Mouse (Mus musculus) kidney, embryonic 15.5 days (tissue): ENCODE measurements around the gene Gpsm2. TPM values are rescaled to one million over a fixed set of nuclear protein-coding genes. Genes with fewer than 3 reads are reported as not detected.
"Not testable (repeated sequence)": the region's sequence is repeated elsewhere in the genome, so short reads cannot be mapped to it uniquely, and the experiment has no call there.

ENCODE experiments used
- ATAC-seq: fragments of 200-750 bp; cut with Nextera tagmentation; replicated peaks from 2 replicates; pipeline ENCODE4 v1.8.0; 2017; ENCODE audit warnings: moderate TSS enrichment; ENCODE audit not compliant: low FRiP score
- H3K27ac ChIP-seq: fragments of 300-500 bp; sonication (generic); 2 replicates; pipeline ENCODE4 v1.5.1; 2015; ENCODE audit warnings: mild to moderate bottlenecking, inconsistent platforms
- H3K27me3 ChIP-seq: fragments of 300-500 bp; sonication (generic); 2 replicates; pipeline ENCODE4 v1.6.1; 2015; ENCODE audit warnings: inconsistent platforms
- H3K36me3 ChIP-seq: fragments of 300-500 bp; sonication (generic); 2 replicates; pipeline ENCODE4 v1.6.1; 2015; ENCODE audit warnings: inconsistent platforms
- H3K4me1 ChIP-seq: fragments of 300-500 bp; sonication (generic); 2 replicates; pipeline ENCODE4 v1.6.1; 2015; ENCODE audit warnings: inconsistent platforms
- H3K4me2 ChIP-seq: fragments of 300-500 bp; sonication (generic); 2 replicates; pipeline ENCODE4 v1.6.1; 2015; ENCODE audit warnings: moderate library complexity, mild to moderate bottlenecking, inconsistent platforms
- H3K4me3 ChIP-seq: fragments of 300-500 bp; sonication (generic); replicated peaks from 2 replicates; pipeline ENCODE4 v1.5.1; 2015; ENCODE audit warnings: mild to moderate bottlenecking, inconsistent platforms
- H3K9ac ChIP-seq: fragments of 300-500 bp; sonication (generic); 2 replicates; pipeline ENCODE4 v1.6.1; 2015; ENCODE audit warnings: mild to moderate bottlenecking, inconsistent platforms
- H3K9me3 ChIP-seq: fragments of 300-500 bp; sonication (generic); replicated peaks from 2 replicates; pipeline ENCODE4 v1.6.1; 2016; ENCODE audit warnings: inconsistent platforms
- WGBS: fragments of 180-500 bp; shearing (Covaris S2); methylation state at CpG from one replicate; pipeline ENCODE4 v1.1.7; 2015; ENCODE audit warnings: mixed read lengths; 5-methylcytosine and 5-hydroxymethylcytosine counted together
- polyA plus RNA-seq: library from polyadenylated mRNA; unstranded; fragments of >200 nt; fragmentation: Nextera tagmentation; extraction: Ambion mirVana; gene quantifications from 2 replicates; pipeline ENCODE4 v1.2.1, GENCODE M21; 2015

The Gpsm2 gene
- polyA plus RNA-seq, 1 experiment from 2014 or later: 45.1 TPM

DNA sequence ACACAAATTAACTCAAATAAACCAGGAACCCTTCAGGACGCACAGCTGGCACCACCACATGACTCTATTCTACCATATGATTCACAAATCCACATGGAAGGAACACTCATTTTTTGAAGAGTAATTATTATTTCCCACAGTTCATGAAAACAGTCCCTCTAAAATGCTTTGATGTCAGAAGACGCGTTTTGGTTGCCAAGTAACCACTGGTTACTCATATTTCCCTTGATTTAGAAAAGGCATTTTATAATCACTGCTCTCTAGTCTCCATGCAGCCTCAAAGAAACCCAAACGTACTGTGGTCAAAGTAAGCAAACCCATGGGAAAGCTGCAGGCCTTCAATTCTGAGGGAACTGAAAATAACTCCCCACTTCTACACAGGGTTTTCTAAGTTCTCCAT, 32.1 kb downstream of the Gpsm2 start:
- 83% methylated on average over 4 of the region's 4 CpGs for WGBS
- H3K9me3 ChIP-seq: no peaks in the 10 kb centered on the region
- ATAC-seq: no peak
- no peaks in the 10 kb centered on the region for H3K4me1 ChIP-seq
- H3K9ac ChIP-seq: no peak overlapping the region
- peaks cover 61% of the 10 kb centered on the region for H3K36me3 ChIP-seq
- H3K4me3 ChIP-seq: no peak overlapping the region
- no peak overlapping the region for H3K27ac ChIP-seq
- no peaks in the 10 kb centered on the region for H3K27me3 ChIP-seq
- H3K4me2 ChIP-seq: no peak overlapping the region

DNA sequence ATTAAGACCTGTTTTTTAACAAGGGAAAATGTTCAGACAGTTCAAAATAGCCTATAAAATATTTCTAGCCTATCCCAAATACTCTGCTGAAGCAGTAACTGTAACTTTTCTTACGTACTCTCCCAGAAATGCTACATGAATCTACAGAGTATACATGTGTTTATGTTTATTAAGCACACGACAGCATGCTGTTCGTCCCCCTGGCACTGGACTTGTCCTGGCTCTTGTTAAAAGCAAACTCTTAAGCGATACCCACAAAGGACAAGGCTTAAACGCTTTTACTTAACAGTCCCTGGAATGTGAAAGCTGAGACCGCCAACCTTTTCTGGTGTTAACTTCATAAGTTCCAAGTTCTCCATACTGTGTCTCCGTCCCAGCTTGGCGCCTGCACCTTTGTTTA, 32.7 kb downstream of the Gpsm2 start:
- H3K27me3 ChIP-seq: no peaks in the 10 kb centered on the region
- H3K4me1 ChIP-seq: no peaks in the 10 kb centered on the region
- ATAC-seq: no peak
- H3K9ac ChIP-seq: no peak overlapping the region
- H3K9me3 ChIP-seq: no peaks in the 10 kb centered on the region
- no peak overlapping the region for H3K4me2 ChIP-seq
- H3K27ac ChIP-seq: no peak overlapping the region
- no peak overlapping the region for H3K4me3 ChIP-seq
- H3K36me3 ChIP-seq: peaks cover 58% of the 10 kb centered on the region
- 88% methylated on average over 8 of the region's 8 CpGs for WGBS

- peaks cover 58% of the 10 kb centered on the region for H3K36me3 ChIP-seq
- H3K4me1 ChIP-seq: no peaks in the 10 kb centered on the region
- H3K27ac ChIP-seq: no peak overlapping the region
- no peak overlapping the region for H3K4me2 ChIP-seq
- no peak overlapping the region for H3K9ac ChIP-seq
- ATAC-seq: no peak
- 83% methylated on average over 6 of the region's 6 CpGs for WGBS
- H3K27me3 ChIP-seq: no peaks in the 10 kb centered on the region
- H3K4me3 ChIP-seq: no peak overlapping the region
- no peaks in the 10 kb centered on the region for H3K9me3 ChIP-seq
Observed at GRCm38 (mm10) chr3:108689015-108689441, 33.1 kb downstream of the Gpsm2 start.

GRCm38 (mm10) chr3:108685701-108686100, 36.4 kb downstream of the Gpsm2 start:
- Histone ChIP-seq H3K9ac (no peak overlapping the region), H3K4me3 (no peak overlapping the region), H3K4me2 (no peak overlapping the region), H3K9me3 (no peaks in the 10 kb centered on the region), H3K27me3 (no peaks in the 10 kb centered on the region), H3K27ac (no peak overlapping the region), H3K36me3 (peaks cover 80% of the 10 kb centered on the region), H3K4me1 (no peaks in the 10 kb centered on the region)
- 92% methylated on average over 7 of the region's 7 CpGs for WGBS
- no peak for ATAC-seq

GRCm38 (mm10) chr3:108683597-108683996, 38.5 kb downstream of the Gpsm2 start:
- H3K4me2 ChIP-seq, ATAC-seq, H3K27me3 ChIP-seq, H3K4me3 ChIP-seq, H3K9me3 ChIP-seq, H3K27ac ChIP-seq, H3K4me1 ChIP-seq, H3K9ac ChIP-seq: not testable (repeated sequence)
- H3K36me3 ChIP-seq: peaks cover 90% of the 10 kb centered on the region
- 95% methylated on average over 5 of the region's 5 CpGs for WGBS

GRCm38 (mm10) chr3:108681004-108681403, 41.1 kb downstream of the Gpsm2 start:
- WGBS: 86% methylated on average over 4 of the region's 4 CpGs
- no peak overlapping the region for H3K4me3 ChIP-seq
- no peaks in the 10 kb centered on the region for H3K4me1 ChIP-seq
- no peak for ATAC-seq
- no peaks in the 10 kb centered on the region for H3K27me3 ChIP-seq
- no peak overlapping the region for H3K9ac ChIP-seq
- no peak overlapping the region for H3K4me2 ChIP-seq
- H3K36me3 ChIP-seq: peaks cover 93% of the 10 kb centered on the region
- H3K27ac ChIP-seq: no peak overlapping the region
- H3K9me3 ChIP-seq: no peaks in the 10 kb centered on the region

- H3K9me3 ChIP-seq: no peaks in the 10 kb centered on the region
- WGBS: 74% methylated on average over 4 of the region's 4 CpGs
- H3K27ac ChIP-seq: no peak overlapping the region
- H3K4me1 ChIP-seq: no peaks in the 10 kb centered on the region
- no peak overlapping the region for H3K9ac ChIP-seq
- no peak overlapping the region for H3K4me3 ChIP-seq
- H3K4me2 ChIP-seq: no peak overlapping the region
- H3K27me3 ChIP-seq: no peaks in the 10 kb centered on the region
- H3K36me3 ChIP-seq: peaks cover 89% of the 10 kb centered on the region
- ATAC-seq: no peak
Observed at GRCm38 (mm10) chr3:108676616-108677015, 45.5 kb downstream of the Gpsm2 start.

GRCm38 (mm10) chr3:108660941-108661340, 61.2 kb downstream of the Gpsm2 start:
- no peak overlapping the region for H3K4me3 ChIP-seq
- no peaks in the 10 kb centered on the region for H3K4me1 ChIP-seq
- peaks cover 47% of the 10 kb centered on the region for H3K36me3 ChIP-seq
- H3K4me2 ChIP-seq: no peak overlapping the region
- H3K9me3 ChIP-seq: peaks cover 2% of the 10 kb centered on the region; the same call in 1 of the 2 replicates
- no peaks in the 10 kb centered on the region for H3K27me3 ChIP-seq
- H3K9ac ChIP-seq: no peak overlapping the region
- 88% methylated on average over 1 of the region's 1 CpGs for WGBS
- H3K27ac ChIP-seq: no peak overlapping the region
- ATAC-seq: no peak

DNA sequence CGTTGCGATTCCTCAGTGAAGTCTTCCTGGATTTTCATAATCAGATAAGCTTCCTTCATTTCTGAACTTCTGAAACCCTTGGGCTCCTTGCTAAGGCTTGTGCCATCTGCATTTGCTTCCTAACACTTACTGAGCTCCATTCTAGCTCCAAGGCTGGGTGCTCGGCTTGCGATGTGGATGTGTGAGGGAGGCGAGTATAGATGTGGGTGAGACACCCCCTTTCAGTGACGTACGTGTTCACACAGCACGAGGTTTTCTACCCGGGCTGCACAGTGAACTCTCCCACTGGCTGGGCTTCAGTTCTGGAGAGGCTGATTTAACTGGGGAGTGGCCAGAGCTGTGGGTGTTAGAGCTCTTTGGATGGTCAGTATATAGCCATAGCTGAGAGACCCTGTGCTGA, 63.5 kb downstream of the Gpsm2 start:
- 95% methylated on average over 9 of the region's 9 CpGs for WGBS
- Histone ChIP-seq H3K4me1 (peaks cover 14% of the 10 kb centered on the region), H3K36me3 (peaks cover 29% of the 10 kb centered on the region), H3K27ac (no peak overlapping the region), H3K9me3 (peaks cover 2% of the 10 kb centered on the region; the same call in 1 of the 2 replicates), H3K4me2 (no peak overlapping the region), H3K27me3 (no peaks in the 10 kb centered on the region), H3K4me3 (no peak overlapping the region), H3K9ac (no peak overlapping the region)
- ATAC-seq: no peak

- H3K4me1 ChIP-seq: peaks cover 19% of the 10 kb centered on the region
- ATAC-seq: no peak
- H3K4me2 ChIP-seq: no peak overlapping the region; the same call in 1 of the 2 replicates
- H3K36me3 ChIP-seq: peaks cover 5% of the 10 kb centered on the region; the same call in 1 of the 2 replicates
- H3K4me3 ChIP-seq: no peak overlapping the region
- no peaks in the 10 kb centered on the region for H3K27me3 ChIP-seq
- no peak overlapping the region for H3K9ac ChIP-seq
- H3K27ac ChIP-seq: no peak overlapping the region
- WGBS: 85% methylated on average over 7 of the region's 7 CpGs
- H3K9me3 ChIP-seq: no peaks in the 10 kb centered on the region
Observed at GRCm38 (mm10) chr3:108655486-108655885, 66.6 kb downstream of the Gpsm2 start.

DNA sequence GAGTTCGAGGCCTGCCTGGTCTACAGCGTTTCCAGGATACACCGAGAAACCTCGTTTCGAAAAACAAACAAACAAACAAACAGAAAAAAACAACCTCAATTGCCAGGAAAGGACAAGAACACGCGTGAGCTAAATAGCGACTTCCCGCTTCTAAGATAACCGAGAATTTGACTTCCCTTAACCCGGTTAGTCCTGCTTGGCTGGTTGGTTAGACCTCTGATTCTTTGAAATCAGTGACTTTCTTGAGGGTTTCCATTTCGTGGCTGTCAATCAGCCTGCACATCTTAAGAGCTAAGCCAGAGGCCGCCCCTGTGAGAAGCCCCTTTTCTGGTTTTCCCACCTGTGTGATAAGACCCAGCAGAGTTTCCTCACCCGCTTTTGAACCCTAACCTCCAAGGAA, 67.5 kb downstream of the Gpsm2 start:
- peak overlapping the region; percentile 90 for H3K9ac ChIP-seq
- H3K4me1 ChIP-seq: peaks cover 19% of the 10 kb centered on the region
- H3K36me3 ChIP-seq: 0 out of 2 replicates have a peak, but pooled peaks cover 5% of the 10 kb centered on the region
- 25% methylated on average over 14 of the region's 14 CpGs for WGBS
- no peaks in the 10 kb centered on the region for H3K27me3 ChIP-seq
- ATAC-seq: no peak
- H3K27ac ChIP-seq: no peak overlapping the region
- H3K4me2 ChIP-seq: peak overlapping the region; percentile 69
- H3K9me3 ChIP-seq: no peaks in the 10 kb centered on the region
- peak overlapping the region; percentile 86 for H3K4me3 ChIP-seq

DNA sequence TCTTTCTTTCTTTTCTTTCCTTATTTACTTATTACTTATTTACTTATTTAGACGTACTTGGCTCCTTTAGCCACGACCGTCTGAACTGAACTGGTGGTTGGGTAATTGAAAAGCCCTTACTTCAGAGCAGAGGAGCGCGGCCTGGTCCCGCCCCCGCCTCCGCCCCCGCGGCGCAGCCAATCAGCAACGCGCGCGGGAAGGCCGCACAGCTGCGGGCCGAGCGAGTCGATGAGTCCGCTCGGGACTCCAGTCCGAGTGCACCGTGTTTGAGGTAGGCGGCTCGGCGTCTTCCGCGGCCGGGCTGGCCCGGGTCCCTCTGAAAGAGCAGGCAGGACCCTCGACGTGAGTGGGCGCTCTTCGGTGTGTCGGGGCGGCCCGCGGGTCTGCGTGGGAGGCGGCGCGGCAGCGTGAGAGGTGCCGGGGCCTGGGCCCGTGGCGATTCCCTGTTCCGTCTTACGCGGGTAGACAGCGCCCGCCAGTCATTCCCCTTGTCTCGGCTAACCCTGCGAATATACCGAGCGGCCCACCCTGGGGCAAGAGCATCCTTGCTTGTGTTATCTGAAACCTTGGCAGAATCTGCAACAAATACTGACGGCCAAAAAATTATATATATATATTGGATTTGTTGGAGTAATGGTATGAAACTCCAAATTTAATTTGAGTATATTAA, 68.3 kb downstream of the Gpsm2 start, which contains the start of gene Clcc1:
Gene Clcc1, plus strand, starts transcription at position 204 of the 670 bp plus-strand sequence.
- peaks cover 19% of the 10 kb centered on the region for H3K4me1 ChIP-seq
- under 1% methylated on average over 57 of the region's 57 CpGs for WGBS

More for the DNA sequence above, 68.3 kb downstream of the Gpsm2 start, which contains the start of gene Clcc1:
- Histone ChIP-seq H3K36me3 (0 out of 2 replicates have a peak, but pooled peaks cover 5% of the 10 kb centered on the region), H3K4me3 (peak within 1 kb of the TSS; percentile 86), H3K27me3 (no peaks in the 10 kb centered on the region), H3K27ac (peak within 1 kb of the TSS; percentile 93), H3K9ac (peak within 1 kb of the TSS; percentile 90), H3K4me2 (peak within 1 kb of the TSS; percentile 69), H3K9me3 (no peaks in the 10 kb centered on the region)
- peak; percentile 98 for ATAC-seq
